Mouse (Mus musculus): ENCODE measurements around the gene Styx.
"Not testable (repeated sequence)": the region's sequence is repeated elsewhere in the genome, so short reads cannot be mapped to it uniquely, and the experiment has no call there.

The Styx gene

GRCm38 (mm10) chr14:45364211-45365195 is 13.6 kb downstream of the Styx start:
- DNase-seq = no peak

- no peak for DNase-seq
Observed at GRCm38 (mm10) chr14:45365196-45365587, 14.3 kb downstream of the Styx start.

GRCm38 (mm10) chr14:45378771-45379170 is 27.9 kb downstream of the Styx start:
- DNase-seq = peak in 1 of 2 experiments; percentile 18

GRCm38 (mm10) chr14:45380756-45381155 is 29.9 kb downstream of the Styx start:
- no peak for DNase-seq

DNA sequence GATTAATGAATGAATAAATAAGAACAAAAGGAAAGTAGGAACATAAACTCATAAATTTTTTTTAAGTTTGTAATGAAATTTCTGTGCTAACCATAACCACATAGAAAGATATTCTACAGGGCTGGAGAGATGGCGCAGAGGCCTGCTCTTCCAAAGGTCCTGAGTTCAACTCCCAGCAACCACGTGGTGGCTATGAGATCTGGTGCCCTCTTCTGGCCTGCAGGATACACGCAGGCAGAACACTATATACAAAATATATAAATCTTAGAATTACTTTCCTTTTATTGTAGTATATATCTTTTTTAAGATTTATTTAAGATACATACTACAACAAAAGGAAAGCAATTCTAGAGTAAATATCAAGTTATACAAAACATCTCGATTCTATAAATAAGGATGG is 32.0 kb downstream of the Styx start:
- DNase-seq = no peak

- no peak for DNase-seq
Observed at GRCm38 (mm10) chr14:45385596-45385995, 34.7 kb downstream of the Styx start.

DNA sequence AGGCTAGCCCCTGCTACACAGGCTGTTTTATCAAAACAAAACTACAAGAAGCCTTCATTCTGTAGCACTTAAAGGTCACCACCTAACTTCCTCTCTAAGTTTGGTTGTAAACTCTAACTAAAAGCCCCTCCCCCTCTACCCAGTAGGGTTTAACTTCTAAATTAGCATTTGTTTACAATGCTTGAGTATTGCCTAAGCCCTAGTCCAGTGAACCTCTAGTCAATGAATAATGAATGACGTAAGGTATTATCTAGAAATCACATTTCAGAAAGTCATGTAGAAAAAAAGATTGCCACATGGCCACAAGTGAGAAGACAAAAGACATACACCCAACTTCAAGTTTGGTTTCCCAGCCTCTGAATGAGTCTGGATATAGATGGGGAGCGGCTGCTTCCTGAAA is 36.6 kb downstream of the Styx start:
- DNase-seq = no peak

DNA sequence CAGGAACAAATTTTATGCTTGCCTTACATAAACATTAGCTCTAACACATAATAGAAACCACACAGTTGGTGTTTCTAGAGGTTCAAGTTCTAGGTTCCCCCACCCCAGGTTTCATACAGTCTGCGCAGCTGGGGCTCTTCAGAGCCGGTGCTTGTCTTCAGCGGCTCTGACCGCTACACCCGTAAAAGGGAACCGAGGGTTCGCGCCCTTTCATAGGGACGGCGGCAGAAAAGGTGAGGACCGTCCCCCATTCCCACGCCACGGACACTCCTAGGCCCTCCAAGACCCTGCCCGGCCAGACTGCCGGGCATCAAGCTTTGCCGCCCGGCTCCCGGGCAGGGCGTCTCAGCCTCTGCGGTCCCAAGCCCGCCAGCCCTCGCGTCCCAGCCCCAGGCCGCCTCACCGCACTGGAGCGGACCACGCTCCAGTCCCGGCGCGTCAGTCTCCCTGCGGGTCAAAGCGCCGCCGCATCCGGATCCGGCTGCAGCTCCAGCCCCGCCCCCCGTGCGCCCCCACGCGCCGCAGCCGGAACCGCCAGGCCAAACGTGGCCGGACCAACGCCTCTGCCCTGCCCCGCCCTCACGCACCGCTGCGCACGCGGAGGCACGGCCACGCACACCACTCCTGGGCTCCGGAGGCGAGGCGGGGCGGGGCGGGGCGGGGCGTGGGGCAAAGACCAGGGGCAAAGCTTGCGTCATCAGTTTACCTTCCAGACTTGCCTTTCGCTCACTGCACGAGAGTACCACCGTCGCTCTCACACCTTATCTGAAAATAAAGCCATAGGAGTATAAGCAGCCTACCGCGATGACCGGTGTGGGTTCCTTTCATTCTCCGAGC is 37.7 kb downstream of the Styx start:
- DNase-seq = peak; percentile 95 to 97

GRCm38 (mm10) chr14:45389194-45389593 is 38.3 kb downstream of the Styx start:
- DNase-seq = no peak

GRCm38 (mm10) chr14:45399836-45400235 is 48.9 kb downstream of the Styx start:
- DNase-seq = peak in 1 of 2 experiments; percentile 34

DNA sequence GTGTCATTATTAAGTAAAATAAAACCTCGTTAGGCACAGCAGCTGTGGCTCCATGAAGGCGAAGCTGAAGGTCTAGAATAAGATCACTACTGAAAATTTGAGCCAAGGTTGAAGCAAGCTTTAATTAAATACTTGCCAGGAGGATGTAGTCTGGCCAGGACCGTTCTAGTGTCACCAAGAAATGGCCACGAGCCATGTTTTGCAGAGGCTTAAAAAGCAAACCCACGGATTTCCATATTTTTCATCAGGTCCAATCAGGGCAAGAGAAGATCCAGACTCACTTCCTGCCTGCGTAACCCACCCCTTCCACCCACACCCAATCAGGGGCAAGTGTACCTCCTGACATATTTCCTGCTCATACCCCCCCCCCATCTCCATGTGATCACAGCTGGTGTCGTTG is 52.8 kb downstream of the Styx start:
- no peak for DNase-seq

GRCm38 (mm10) chr14:45404813-45405212 is 53.9 kb downstream of the Styx start, which contains the start of gene Gnpnat1:
Gene Gnpnat1 (minus strand): TSS chr14:45404913.
- DNase-seq = not testable (repeated sequence)

DNA sequence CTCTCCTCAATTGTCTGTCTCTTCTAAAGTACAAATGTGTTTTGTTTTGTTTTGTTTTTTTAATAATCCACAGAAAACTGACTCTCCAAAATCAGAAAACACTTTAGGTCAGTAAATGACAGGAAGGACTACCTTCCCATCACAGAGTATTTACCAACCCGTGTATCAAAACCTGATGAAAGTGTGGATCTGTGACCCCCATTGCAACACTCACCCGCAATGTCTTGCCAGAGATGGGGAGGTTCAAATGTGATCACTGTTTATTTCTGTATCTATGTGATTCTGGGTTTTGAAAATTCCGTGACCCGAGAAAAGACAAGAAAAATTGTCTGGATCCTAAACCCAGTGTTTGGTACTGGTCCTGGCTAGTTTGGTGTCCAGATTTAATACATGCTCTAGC is 65.4 kb downstream of the Styx start:
- no peak for DNase-seq

DNA sequence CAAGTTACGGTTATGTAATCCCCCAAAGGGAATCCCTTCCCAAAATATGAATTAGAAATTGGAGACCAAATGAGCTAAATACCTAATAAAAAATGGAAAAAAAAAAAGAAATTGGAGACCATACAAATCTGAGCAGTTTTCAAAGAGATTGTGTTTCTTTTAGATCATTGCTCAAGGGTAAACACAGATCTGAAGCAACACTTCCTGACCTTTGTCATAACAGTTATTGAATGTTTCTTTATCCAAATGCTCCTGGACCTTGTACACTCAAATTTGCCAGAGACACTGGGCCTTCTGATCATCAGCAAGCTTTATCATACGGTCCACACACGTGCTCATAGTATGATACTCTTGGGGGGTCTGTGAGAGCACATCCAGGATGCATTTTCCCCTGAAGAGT is 67.7 kb downstream of the Styx start:
- DNase-seq = no peak

DNA sequence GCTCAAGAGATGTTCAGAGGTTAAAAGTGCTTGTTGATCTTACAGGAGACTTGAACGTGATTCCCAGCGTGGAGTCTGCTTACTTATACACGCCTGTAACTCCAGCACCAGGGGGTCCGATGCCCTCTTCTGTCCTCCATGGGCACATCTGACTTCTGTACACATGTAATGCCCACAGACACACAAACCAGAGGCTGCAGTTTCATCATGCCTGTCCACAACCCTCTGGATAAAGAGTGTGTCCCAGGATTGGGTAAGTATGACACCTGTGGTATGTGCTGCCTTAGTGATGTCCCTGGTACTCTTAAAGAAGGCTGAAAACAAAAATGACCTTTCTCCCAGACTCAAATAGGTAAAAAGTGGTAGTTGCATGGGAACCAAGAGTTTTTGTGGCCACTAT is 68.4 kb downstream of the Styx start:
- DNase-seq = no peak

DNA sequence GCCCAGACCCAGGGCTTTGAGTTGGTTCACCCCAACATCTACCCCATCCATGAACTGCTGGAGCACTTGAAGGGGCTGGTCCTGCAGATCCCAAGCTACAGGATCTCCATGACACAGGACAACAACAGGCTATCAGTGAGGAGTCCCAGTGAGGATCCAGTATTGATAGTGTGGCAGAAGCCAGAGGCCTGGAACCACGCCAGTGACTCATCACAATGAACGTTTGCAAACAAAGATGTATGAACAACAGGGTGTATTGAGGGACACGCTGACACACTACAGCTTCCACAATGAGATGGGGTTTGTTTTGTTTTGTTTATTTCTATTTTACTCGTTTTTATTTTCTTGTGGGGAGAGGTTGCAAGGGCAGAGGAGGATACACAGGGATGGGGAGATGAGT is 71.5 kb downstream of the Styx start:
- DNase-seq = no peak

GRCm38 (mm10) chr14:45423220-45423619 is 72.3 kb downstream of the Styx start:
- DNase-seq = peak in 1 of 2 experiments; percentile 37

- DNase-seq = peak in 1 of 2 experiments; percentile 58
Observed at GRCm38 (mm10) chr14:45430066-45430842, 79.4 kb downstream of the Styx start.

DNA sequence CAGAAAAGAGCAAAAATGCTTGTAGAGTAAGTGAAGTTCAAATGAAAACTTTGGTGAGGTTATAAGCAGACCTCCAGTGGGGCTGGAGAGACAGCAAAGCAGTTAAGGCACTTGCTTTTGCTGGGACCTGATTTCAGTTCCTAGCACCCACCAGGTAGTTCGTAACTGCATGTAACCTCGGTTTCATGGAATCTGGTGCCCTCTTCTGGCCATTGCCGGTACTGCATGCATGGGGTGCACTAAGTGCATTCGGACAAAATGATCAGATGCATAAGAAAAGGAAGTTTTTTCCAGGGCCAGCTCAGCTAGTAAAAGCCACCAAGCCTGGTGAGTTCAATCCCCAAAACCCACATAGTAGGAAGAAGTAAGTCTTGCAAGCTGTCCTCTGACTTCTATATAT is 81.1 kb downstream of the Styx start:
- DNase-seq = peak in 1 of 2 experiments; percentile 56

GRCm38 (mm10) chr14:45434220-45434619 is 83.3 kb downstream of the Styx start:
- DNase-seq = no peak

- no peak for DNase-seq
Observed at GRCm38 (mm10) chr14:45438250-45438930, 87.5 kb downstream of the Styx start.

DNA sequence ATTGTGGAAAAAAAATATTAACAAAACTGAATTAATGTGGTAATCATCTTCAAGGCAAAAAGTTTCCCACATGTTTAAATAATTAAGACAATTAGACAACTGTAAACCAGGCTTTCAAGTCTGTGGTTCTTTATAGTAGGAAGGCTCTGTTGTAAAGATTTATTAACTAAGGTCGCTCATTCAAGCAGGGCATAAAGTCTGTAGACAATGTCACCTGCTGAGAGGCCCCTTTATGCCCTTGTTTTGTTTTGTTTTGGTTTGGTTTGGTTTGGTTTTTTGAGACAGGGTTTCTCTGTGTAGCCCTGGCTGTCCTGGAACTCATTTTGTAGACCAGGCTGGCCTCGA is 88.0 kb downstream of the Styx start:
- DNase-seq = no peak
